Mouse (Mus musculus) heart, postnatal 0 days (tissue): ENCODE results near the gene Usp4.

Experiments
- CTCF ChIP-seq: IDR thresholded peaks from 2 replicates; pipeline ENCODE4 v1.5.1; 2016; ENCODE audit warnings: antibody characterized with exemption, control low read depth, low read depth
- EP300 ChIP-seq: IDR thresholded peaks from 2 replicates; pipeline ENCODE4 v1.6.1; 2016; ENCODE audit warnings: antibody characterized with exemption, low read depth

DNA sequence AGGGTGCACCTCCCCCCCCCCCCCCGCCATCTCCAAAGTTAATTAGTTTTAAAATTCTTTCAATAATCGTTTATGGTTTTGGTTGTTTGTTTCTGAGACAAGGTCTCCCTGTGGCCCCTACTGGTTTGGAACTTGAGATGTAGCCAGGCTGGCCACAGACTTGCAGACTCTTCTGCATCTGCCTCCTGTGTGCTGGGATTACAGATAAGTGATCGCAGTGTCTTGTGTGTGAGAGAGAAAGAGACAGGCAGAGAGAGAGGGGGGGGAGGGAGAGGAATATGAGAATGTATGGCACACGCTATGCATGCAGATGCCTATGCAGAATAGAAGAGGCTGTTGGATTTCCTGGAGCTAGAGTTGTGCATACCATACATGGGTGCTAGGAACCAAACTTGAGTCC lies 2.1 kb downstream of the Usp4 start:
- TF ChIP-seq CTCF (no peak), EP300 (no peak)
